Mouse (Mus musculus) brain, embryonic 14.5 days (tissue): ENCODE data around the gene Myod1.

Experiments used
- CTCF ChIP-seq: fragments of 200-500 bp; IDR thresholded peaks from 2 replicates; pipeline ENCODE4 v1.5.1; 2012; ENCODE audit warnings: inconsistent platforms, mild to moderate bottlenecking, moderate library complexity, borderline replicate concordance; ENCODE audit not compliant: insufficient read depth, insufficient read length; ENCODE audit errors: extremely low read depth
- POLR2A ChIP-seq: fragments of 200-500 bp; IDR thresholded peaks from 2 replicates; pipeline ENCODE4 v1.6.1; 2012; ENCODE audit warnings: mild to moderate bottlenecking, inconsistent platforms, borderline replicate concordance; ENCODE audit not compliant: poor library complexity, insufficient read depth, insufficient read length, severe bottlenecking; ENCODE audit errors: extremely low read depth

DNA sequence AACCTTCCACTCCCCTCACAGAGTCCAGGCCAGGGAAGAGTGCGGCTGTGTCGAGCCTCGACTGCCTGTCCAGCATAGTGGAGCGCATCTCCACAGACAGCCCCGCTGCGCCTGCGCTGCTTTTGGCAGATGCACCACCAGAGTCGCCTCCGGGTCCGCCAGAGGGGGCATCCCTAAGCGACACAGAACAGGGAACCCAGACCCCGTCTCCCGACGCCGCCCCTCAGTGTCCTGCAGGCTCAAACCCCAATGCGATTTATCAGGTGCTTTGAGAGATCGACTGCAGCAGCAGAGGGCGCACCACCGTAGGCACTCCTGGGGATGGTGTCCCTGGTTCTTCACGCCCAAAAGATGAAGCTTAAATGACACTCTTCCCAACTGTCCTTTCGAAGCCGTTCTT is 1.8 kb downstream of the Myod1 start:
- TF ChIP-seq POLR2A (no peak), CTCF (peak; percentile 58; the same call in 1 of the 2 replicates)
